Mouse (Mus musculus) kidney, postnatal 25 days (tissue): ENCODE measurements at regions not wholly inside any gene's neighbourhood (a gene's known extent, or its start where the extent isn't known, plus 50 kb on each side); places are given as distances from the start of the nearest gene placed in this dataset.

Source experiments
- DNase-seq, 2 experiments: peaks; one replicate each; pipeline ENCODE4 v3.0.0; 2021; ENCODE audit warnings: mixed read lengths in 2 of 2

DNA sequence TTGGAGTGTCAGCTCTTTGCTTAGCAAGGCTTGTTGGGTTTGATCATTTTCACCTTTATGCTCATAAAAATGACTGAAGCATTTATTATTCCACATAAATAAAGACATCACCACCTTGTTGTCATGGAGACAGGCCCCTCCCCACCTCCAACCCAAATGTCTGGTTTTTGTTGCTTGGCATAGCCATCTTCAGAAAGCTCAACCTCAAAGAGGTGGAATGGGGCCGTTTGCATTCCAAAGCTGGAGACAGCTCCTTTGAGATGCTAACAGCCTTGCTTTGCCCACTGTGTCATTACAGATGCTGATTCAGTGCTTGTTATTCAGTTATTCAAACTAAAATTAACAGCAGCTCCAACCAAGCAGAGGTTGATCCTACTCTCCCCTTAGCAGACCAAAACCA, 51.9 kb upstream of the Lgalsl start:
- DNase-seq, result no peak

DNA sequence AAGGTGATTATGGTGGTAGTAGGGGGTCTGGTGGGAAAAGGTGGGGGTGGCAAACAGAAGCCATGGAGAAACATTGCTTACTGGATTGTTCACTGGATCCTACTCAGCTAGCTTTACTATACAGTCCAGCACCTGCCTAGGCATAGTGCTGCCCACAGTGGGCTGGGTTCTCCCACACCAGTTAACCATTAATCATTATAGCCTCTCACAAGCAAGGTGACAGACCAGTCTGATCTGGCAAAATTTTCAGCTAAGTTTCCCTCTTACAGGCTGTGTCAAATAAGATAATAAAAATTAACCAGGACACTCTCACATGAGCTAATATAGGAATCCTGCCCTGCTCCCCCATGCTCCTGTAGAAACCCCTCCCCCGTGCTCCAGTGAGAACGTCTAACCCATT, 53.1 kb upstream of the Lgalsl start:
- no peak for DNase-seq

DNA sequence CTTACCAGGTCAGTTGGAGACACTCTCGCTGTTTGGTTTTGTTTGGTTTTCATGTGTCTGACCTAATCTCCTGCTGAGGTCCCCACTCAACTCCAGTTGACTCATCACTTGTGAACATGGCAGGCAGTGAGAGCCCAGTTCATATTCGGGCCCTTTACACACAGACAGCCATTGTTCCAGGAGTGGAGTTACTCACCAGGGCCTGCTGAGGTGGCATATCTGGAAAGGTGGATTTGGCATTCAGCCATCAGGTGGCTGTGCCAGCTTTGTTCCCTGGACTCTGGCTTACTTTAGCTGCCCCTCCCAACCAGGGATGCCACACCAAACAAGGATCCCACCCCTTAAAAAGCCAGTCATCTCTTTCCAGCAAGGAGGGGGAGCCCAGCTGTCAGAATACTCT, 56.2 kb upstream of the Lgalsl start:
- no peak for DNase-seq

GRCm38 (mm10) chr11:20890479-20890878, 59.6 kb upstream of the Lgalsl start:
- no peak for DNase-seq

- no peak for DNase-seq
Measured at GRCm38 (mm10) chr11:20891711-20892110, 60.9 kb upstream of the Lgalsl start.

GRCm38 (mm10) chr11:20896277-20897123, 65.6 kb upstream of the Lgalsl start:
- DNase-seq, result peak; percentile 53 to 75

GRCm38 (mm10) chr11:20897468-20897867, 66.6 kb upstream of the Lgalsl start:
- no peak for DNase-seq

DNA sequence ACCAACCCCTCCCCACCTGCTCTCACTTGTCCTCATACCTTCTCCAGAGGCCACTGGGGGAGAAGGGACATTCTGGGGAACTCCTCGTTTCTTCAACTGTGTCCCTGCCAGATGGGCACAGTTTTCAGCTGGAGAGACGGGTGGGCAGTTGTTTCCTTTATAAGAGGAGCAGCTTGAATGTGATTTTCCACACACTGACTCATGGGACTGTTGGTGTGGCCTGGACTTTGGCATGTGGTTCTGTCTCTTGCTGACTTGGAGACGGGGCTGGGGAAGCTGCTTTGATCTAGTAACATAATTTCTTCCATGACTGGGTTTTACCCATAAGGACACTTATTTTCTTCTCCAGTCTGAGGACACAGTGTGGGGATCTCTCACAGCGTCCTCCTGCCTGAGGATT, 67.7 kb upstream of the Lgalsl start:
- no peak for DNase-seq

DNA sequence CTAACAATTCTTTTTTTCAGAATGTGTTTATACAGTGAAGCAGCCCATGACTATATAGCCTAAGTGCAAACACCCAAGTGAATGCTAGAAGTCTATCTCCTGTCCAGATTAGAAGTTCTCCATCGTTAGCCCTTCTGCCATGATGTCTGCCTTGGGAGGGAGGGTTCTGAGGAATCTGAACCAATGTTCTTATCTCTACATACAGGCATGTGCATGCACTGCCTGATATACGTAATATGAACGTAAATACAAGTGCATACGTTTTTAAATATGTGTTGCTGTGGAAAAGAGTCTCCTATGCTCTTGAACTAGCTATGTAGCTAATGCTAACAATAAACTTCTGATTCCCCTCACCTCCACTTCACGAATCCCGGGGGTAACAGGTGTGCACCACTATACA, 68.9 kb upstream of the Lgalsl start:
- no peak for DNase-seq

- no peak for DNase-seq
Measured at GRCm38 (mm10) chr11:20902001-20902400, 71.1 kb upstream of the Lgalsl start.

- DNase-seq, result no peak
Measured at GRCm38 (mm10) chr11:20902910-20903309, 72.1 kb upstream of the Lgalsl start.

DNA sequence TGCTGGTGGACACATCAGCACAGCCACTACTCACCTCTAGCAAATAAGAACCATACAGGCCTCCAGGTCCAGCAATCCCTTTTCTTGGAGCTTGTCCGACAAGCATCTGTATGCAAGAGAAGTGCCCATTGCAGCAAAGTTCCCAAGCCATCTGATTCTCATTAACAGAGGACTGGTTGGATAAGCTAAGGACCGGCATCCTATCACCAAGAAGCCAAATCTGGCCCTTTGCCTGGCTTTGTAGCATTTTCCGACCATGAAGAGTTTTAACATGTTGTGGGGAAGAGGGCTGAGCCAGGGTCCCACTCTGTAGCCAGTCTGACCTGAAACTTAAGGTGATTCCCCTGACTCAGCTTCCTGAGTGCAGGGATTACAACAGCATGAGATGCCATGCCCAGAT, 77.1 kb upstream of the Lgalsl start:
- DNase-seq, result no peak

DNA sequence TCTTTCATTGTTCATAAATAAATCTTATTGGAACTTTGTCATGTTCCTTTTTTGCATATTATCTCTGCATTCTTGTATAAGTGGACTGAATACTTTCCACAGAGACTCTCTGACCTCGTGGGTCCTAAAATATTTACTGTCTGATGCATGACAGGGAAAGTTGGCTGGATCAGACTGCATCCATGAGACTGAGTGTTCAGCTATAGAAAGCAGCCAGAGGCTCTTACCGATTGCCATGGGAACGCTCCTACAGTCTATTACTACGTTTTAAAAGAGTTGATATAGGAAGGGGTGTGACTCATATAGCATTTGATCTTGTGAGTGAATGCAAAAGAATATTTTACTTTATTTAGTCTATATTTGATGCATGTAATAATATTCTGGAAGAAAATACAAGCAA, 77.6 kb upstream of the Lgalsl start:
- DNase-seq, result no peak

DNA sequence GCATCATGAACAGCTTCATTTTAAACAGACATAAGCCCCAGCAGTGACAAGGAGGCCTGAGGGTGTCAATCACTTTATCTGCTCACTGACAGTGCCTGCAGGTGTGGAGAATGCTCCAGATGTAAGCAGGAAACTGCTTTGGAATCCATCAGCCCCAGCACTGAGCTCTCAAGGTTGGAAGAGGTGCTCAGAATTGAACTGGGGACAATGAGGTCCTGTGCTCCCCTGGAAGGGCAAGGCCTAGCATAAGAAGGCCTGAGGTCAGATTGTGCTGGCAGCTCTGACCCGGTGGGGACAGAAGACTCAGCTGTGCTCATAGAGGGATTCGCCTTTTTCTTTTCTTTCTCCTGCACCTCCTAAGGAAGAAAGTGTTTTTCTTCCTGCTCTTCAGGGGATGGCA, 82.2 kb upstream of the Lgalsl start:
- no peak for DNase-seq

- peak; percentile 84 to 91 for DNase-seq
Measured at GRCm38 (mm10) chr11:20913598-20914296, 82.9 kb upstream of the Lgalsl start.

DNA sequence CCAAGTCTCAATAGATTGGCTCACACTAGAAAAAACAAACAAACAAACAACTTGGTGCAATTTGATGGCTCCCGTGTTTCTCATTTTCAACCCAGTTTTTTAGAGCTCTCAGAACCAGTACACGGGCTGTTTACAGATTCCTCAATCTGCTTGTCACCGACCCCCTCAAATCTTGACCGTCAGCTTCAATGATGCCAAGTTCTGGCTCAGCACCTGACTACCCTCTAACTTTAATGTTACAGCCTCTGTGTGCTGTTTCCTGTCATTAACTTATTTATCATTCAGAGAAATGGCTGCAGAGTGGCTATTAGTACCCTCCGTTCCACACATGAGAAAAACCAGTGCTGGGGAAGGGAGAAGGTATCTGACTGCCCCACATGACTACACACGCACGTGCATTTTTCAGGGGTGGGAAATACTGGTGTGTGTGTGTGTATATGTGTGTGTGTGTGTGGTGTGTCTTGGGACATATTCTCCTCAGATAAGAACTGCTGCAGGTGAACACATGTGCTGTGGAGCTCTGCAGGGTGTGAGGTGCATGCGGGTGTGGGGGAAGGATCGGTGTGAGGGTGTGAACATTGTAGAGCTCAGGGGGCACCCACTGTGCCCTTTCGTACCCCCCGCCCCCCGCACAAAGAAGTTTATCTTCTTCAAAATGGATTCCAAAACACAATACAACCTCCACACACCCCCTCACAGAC, 83.6 kb upstream of the Lgalsl start:
- DNase-seq, result no peak

GRCm38 (mm10) chr11:20915182-20915602, 84.3 kb upstream of the Lgalsl start:
- DNase-seq, result peak; percentile 75 to 89

DNA sequence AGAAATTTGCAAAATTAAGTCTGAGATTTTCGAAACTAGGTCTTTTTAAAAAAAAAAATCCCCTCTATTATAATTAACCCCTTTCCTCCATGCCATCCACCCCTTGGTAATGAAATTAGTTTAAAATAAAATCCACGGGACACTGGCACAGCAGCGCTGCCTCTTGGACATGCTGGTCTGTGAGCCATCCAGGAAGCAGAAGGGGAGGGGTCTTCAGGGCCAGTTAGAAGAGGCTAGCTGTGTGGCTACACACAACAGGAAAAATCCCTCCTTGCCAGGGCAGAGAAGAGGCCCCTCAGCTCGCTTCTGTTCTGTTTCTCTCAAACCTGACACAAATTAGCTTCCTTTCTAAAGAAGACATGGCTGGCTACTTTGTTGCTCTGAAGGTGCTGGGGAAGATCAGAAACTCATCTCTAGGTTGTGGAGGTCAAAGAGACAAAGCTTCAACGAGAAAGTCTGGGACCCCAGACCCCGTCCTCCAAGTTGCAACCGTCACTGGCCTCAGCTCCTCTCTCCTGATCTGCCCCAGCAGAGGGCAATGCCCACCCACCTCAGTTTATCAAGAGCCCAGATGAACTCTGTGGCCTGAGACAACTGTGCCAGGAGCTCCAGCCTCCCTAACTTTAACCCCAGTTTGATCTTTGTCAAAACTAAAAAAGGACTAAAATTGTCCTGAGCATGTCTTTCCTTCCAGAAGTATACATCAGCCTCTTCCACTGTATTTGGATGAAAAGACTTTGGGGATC, 85.0 kb upstream of the Lgalsl start:
- DNase-seq, result no peak

- peak; percentile 60 to 67 for DNase-seq
Measured at GRCm38 (mm10) chr11:20916473-20916911, 85.6 kb upstream of the Lgalsl start.

DNA sequence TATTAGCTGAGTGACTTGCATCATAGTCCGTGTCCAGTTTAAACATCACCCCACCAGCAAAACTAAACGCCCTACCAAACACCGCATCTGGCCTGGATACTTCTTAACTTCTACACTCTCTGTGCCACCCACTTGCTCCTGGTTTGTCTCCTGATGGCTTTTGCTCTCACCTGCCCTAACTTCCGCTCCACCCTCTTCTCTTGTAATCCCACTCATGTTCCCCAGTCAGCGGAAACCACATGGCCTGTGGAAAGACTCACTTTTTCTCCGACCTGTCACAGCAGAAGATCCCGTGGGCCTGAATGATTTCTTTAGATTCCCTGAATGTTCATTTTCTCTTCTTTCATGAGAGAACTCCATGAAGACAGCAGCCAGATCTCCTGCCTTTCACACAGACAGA, 86.1 kb upstream of the Lgalsl start:
- DNase-seq, result no peak

- no peak for DNase-seq
Measured at GRCm38 (mm10) chr11:20917483-20917882, 86.6 kb upstream of the Lgalsl start.

DNA sequence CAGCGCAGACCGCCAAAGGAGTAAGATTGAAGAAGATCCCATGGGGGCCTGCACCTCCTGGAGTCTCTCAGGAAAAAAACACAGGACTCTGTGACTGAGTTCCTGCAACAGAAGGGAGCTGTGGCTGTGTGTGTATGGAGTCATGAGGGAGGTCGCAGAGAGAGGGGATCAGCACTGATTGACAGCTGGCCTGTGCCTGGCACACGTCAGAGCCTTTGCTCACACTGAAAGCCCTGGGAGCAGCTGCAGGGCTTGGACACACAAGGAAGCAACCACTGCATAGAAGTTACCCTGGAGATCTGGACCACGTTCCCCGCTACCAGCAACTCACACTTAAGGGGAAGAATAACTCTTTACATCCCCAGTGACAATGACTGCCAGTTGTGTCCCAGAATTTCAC, 92.3 kb upstream of the Lgalsl start:
- DNase-seq, result no peak

DNA sequence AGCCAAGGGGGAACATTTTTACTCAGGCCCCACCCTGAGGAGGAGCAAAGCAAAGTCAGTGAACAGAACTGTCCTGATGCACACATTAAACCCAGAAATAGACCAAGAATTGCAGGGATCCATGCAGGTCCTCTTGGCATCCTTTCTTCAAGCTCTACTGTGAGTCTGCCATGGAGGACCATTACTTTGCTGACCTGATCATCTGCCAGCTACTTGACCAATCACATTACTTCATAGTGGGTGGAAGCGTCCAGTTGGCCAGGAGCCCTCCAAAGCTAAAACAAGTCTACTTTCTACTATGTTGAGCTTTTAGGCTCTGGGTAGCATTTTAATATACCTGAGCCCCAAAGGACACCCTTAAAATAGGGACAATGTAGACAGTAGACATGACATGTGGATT, 98.6 kb upstream of the Lgalsl start:
- DNase-seq, result no peak
